Mouse (Mus musculus) erythroblast, embryonic 14.5 days (primary cell): ENCODE measurements around the gene Padi4. TPM values are rescaled to one million over a fixed set of nuclear protein-coding genes. Genes with fewer than 3 reads are reported as not detected.

Experiments used
- H3K27me3 ChIP-seq: 2 replicates; pipeline ENCODE4 v1.6.1; 2012; ENCODE audit warnings: inconsistent platforms; ENCODE audit not compliant: control insufficient read depth
- H3K36me3 ChIP-seq: 2 replicates; pipeline ENCODE4 v1.6.1; 2012; ENCODE audit warnings: mild to moderate bottlenecking, inconsistent platforms; ENCODE audit not compliant: control insufficient read depth
- H3K4me1 ChIP-seq: 2 replicates; pipeline ENCODE4 v1.6.1; 2012; ENCODE audit warnings: inconsistent platforms; ENCODE audit not compliant: control insufficient read depth
- H3K4me3 ChIP-seq: replicated peaks from 2 replicates; pipeline ENCODE3; 2012; ENCODE audit warnings: moderate library complexity, mild to moderate bottlenecking, inconsistent platforms
- H3K9me3 ChIP-seq: 2 replicates; pipeline ENCODE4 v1.6.1; 2012; ENCODE audit warnings: low read length, inconsistent platforms, mixed read lengths; ENCODE audit not compliant: control insufficient read depth
- GATA1 ChIP-seq: IDR thresholded peaks from 2 replicates; pipeline ENCODE4 v1.6.1; 2012; ENCODE audit warnings: low read length, inconsistent platforms, mixed read lengths
- TAL1 ChIP-seq: IDR thresholded peaks from 3 replicates; pipeline ENCODE4 v1.6.1; 2012; ENCODE audit warnings: low read length, inconsistent platforms, mixed read lengths
- polyA plus RNA-seq: library from polyadenylated mRNA; stranded (reverse); fragments of >175 nt; gene quantifications from 2 replicates; pipeline ENCODE4 v1.2.3, GENCODE M21; 2012

The Padi4 gene
- polyA plus RNA-seq, 1 experiment, result not detected

- TF ChIP-seq TAL1 (no peak), GATA1 (no peak)
- Histone ChIP-seq H3K4me1 (peaks cover 2% of the 10 kb centered on the region; the same call in 1 of the 2 replicates), H3K9me3 (no peaks in the 10 kb centered on the region), H3K27me3 (no peaks in the 10 kb centered on the region), H3K36me3 (peaks cover 33% of the 10 kb centered on the region), H3K4me3 (no peak overlapping the region)
These were observed 47.1 kb downstream of the Padi4 start for GRCm38 (mm10) chr4:140726907-140727306.

- H3K9me3 ChIP-seq, result no peaks in the 10 kb centered on the region
- H3K4me1 ChIP-seq, result no peaks in the 10 kb centered on the region; the same call in 1 of the 2 replicates
- H3K36me3 ChIP-seq, result peaks cover 54% of the 10 kb centered on the region
- TF ChIP-seq TAL1 (no peak), GATA1 (no peak)
- no peak overlapping the region for H3K4me3 ChIP-seq
- no peaks in the 10 kb centered on the region for H3K27me3 ChIP-seq
These were observed 49.3 kb downstream of the Padi4 start for GRCm38 (mm10) chr4:140724739-140725138.

- Histone ChIP-seq H3K4me1 (no peaks in the 10 kb centered on the region; the same call in 1 of the 2 replicates), H3K9me3 (no peaks in the 10 kb centered on the region), H3K4me3 (no peak overlapping the region), H3K27me3 (no peaks in the 10 kb centered on the region), H3K36me3 (peaks cover 62% of the 10 kb centered on the region)
- TF ChIP-seq GATA1 (no peak), TAL1 (no peak)
These were observed 50.2 kb downstream of the Padi4 start for GRCm38 (mm10) chr4:140723801-140724200.

GRCm38 (mm10) chr4:140723192-140723591 is 50.8 kb downstream of the Padi4 start:
- Histone ChIP-seq H3K4me1 (no peaks in the 10 kb centered on the region; the same call in 1 of the 2 replicates), H3K27me3 (no peaks in the 10 kb centered on the region), H3K4me3 (no peak overlapping the region), H3K9me3 (no peaks in the 10 kb centered on the region), H3K36me3 (peaks cover 68% of the 10 kb centered on the region)
- TF ChIP-seq TAL1 (no peak), GATA1 (no peak)

DNA sequence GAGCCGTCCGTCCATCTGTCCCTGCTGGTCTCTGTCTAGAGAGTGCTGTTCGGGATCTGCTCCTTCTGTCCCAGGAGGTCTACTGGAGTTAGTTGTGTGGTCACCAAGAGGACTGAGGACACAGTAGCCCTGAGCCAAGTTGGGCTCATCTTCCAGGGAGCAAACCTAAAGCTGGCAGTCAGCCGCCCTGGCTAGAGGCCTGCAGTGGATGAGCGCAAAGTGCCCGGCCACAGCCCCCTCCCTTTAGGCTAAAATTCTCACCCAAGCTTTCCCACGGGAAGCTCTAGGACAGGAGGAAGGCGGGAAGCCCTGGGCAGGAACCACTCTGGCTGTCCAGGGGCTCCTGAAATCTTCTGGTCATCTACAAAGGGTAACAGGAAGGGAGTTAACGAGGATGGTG is 51.3 kb downstream of the Padi4 start:
- no peaks in the 10 kb centered on the region for H3K9me3 ChIP-seq
- TF ChIP-seq GATA1 (no peak), TAL1 (no peak)
- no peaks in the 10 kb centered on the region; the same call in 1 of the 2 replicates for H3K4me1 ChIP-seq
- H3K27me3 ChIP-seq, result no peaks in the 10 kb centered on the region
- peaks cover 72% of the 10 kb centered on the region for H3K36me3 ChIP-seq
- no peak overlapping the region for H3K4me3 ChIP-seq

GRCm38 (mm10) chr4:140721968-140722490 is 52.0 kb downstream of the Padi4 start:
- no peak for TF ChIP-seq GATA1
- TF ChIP-seq TAL1, result no peak
- Histone ChIP-seq H3K27me3 (no peaks in the 10 kb centered on the region), H3K36me3 (peaks cover 79% of the 10 kb centered on the region), H3K9me3 (no peaks in the 10 kb centered on the region), H3K4me1 (no peaks in the 10 kb centered on the region; the same call in none of the 2 replicates), H3K4me3 (no peak overlapping the region)

DNA sequence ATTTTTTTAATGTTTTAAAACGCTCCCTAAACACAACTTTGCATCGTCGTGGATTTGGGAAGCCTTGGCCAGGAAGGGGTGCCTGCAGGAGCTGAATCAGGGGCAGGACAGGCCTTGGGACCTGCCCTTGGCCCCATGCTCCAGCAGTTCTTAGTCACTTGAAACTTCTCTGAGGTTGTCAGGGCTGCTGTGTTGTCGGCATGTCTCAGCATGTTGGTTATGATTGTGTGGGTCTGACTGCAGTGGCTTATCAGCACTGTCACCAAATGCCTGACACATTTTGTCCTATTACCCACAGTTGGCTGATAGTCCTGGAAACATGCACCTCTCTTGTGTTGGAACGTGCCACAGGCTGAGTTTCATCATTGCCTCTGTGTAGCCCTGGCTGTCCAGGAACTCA is 53.9 kb downstream of the Padi4 start:
- Histone ChIP-seq H3K9me3 (no peaks in the 10 kb centered on the region), H3K4me3 (no peak overlapping the region), H3K4me1 (no peaks in the 10 kb centered on the region; the same call in none of the 2 replicates), H3K27me3 (no peaks in the 10 kb centered on the region), H3K36me3 (peaks cover 94% of the 10 kb centered on the region)
- TF ChIP-seq TAL1 (no peak), GATA1 (no peak)

DNA sequence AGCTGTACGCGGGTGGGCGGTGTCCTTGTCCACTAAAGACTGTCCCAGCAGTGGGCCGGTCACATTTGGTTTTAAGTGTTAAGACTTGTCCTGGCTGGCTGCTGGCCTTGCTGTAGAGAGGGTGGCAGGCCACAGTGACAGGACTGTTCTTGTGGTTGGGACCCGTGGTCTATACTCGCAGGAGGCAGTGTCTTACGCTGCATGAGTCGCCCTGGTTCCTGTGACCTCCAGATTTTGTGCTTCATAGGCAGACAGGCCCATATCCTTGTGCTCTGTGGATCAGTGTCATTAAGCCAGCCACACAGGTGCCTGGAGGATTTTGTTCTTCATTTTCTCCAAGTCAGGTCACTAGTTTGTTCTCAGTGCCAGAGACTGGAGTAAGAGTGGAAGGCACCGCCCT is 55.6 kb downstream of the Padi4 start:
- Histone ChIP-seq H3K36me3 (peaks cover 97% of the 10 kb centered on the region), H3K9me3 (no peaks in the 10 kb centered on the region), H3K4me3 (no peak overlapping the region), H3K27me3 (no peaks in the 10 kb centered on the region), H3K4me1 (peaks cover 3% of the 10 kb centered on the region)
- TF ChIP-seq GATA1, result no peak
- TF ChIP-seq TAL1, result no peak

- no peak overlapping the region for H3K4me3 ChIP-seq
- H3K27me3 ChIP-seq, result no peaks in the 10 kb centered on the region
- no peaks in the 10 kb centered on the region for H3K9me3 ChIP-seq
- H3K36me3 ChIP-seq, result peaks cover 97% of the 10 kb centered on the region
- H3K4me1 ChIP-seq, result peaks cover 5% of the 10 kb centered on the region
- TF ChIP-seq GATA1, result no peak
- no peak for TF ChIP-seq TAL1
These were observed 57.0 kb downstream of the Padi4 start for GRCm38 (mm10) chr4:140716994-140717393.

DNA sequence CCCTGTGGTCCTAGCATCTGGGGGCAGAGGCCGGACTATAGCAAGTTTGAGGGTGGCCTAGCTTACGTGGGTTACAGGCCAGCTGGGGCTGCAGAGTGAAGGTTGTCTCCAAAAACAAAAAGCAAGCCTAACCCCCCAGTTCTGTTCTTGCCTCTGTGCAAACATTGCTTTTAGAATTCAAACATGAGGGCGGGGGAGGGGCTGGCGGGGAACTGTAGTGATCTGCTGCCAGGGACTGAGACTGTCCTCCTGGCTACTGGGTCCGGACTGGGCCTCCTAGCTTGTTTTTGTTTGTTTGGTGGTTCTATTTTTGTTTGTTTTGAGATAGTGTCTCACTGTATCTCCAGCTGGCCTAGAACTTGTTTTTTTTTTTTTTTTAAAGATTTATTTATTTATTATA is 59.5 kb downstream of the Padi4 start:
- H3K36me3 ChIP-seq, result peaks cover 97% of the 10 kb centered on the region
- no peaks in the 10 kb centered on the region for H3K9me3 ChIP-seq

More for the DNA sequence above, 59.5 kb downstream of the Padi4 start:
- Histone ChIP-seq H3K27me3 (no peaks in the 10 kb centered on the region), H3K4me1 (peaks cover 9% of the 10 kb centered on the region), H3K4me3 (no peak overlapping the region)
- TF ChIP-seq TAL1 (no peak), GATA1 (no peak)
